Mouse (Mus musculus): ENCODE data around the gene Gm11555. TPM values are rescaled to one million over a fixed set of nuclear protein-coding genes. Genes with fewer than 3 reads are reported as not detected.
"Not testable (repeated sequence)": the region's sequence is repeated elsewhere in the genome, so short reads cannot be mapped to it uniquely, and the experiment has no call there.

The Gm11555 gene
- polyA plus RNA-seq, 1 experiment = not detected

DNA sequence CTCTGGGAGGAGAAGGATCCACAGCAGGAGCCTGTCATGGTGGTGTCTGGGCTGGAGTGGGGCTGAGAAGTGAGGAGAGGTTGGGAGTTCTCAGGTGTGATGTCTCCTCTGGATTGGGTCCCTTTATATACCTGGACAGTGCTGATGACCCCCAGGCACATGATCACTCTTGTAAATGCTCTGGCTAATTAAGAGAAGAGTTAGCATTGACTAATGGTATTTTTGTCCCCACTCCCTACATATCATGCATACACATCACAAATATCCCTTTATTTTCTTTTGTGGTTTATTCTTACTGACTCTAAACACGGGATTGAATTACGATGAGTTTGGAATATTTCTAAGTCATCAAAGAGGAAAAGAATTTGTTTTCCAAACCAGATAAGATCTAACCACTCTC lies 29.7 kb downstream of the Gm11555 start, which contains the start of gene Gm11562:
Gm11562 (minus strand) TSS at position 101 of the 400 bp plus-strand sequence.
- TF ChIP-seq CTCF (IDR thresholded peaks at IDR 0.05; ENCODE audit: low read depth, low read length) (no peak), POLR2A (IDR thresholded peaks at IDR 0.05; ENCODE audit: insufficient read depth, low read length) (no peak), EP300 (IDR thresholded peaks at IDR 0.05; ENCODE audit: insufficient read depth, low read depth, low read length) (no peak)
- Histone ChIP-seq H3K27ac (ENCODE audit: insufficient read depth, low read length) (no peak within 1 kb of the TSS), H3K4me3 (ENCODE audit: low read depth, low read length) (no peak within 1 kb of the TSS)

DNA sequence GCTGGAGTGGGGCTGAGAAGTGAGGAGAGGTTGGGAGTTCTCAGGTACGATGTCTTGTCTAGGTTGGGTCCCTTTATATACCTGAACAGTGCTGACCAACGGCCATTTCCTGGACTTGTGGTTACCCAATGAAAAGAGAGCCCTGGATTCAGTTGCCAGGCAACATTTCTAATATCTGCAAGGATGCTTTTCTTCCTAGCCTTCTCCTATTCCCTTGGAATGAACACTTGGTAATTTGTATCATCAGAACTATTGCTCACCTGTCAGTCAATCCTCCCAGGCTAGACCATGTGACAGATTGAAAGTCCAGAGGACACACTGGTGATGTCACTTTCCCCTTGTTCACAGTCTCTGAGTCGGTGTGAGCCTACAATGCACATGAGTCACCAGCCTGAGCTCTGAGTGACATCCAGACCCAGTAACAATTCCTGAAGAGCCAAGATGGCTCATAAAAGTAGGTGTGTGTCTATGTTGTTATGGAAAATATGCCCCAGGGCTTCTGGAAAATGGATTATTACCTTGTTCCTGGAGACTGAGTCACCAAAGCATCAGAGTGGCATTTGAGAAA lies 35.2 kb downstream of the Gm11555 start, which contains the start of gene Krtap2-4:
Krtap2-4 (minus strand) TSS at position 51 of the 568 bp plus-strand sequence.
- Histone ChIP-seq H3K27me3 (ENCODE audit: control insufficient read depth, insufficient read depth, low read length, poor library complexity, severe bottlenecking) (no peaks in the 10 kb centered on the region), H3K27ac (ENCODE audit: insufficient read depth, low read length) (no peak within 1 kb of the TSS), H3K9ac (ENCODE audit: low read depth, poor library complexity, severe bottlenecking) (no peak within 1 kb of the TSS), H3K4me1 (ENCODE audit: control insufficient read depth, insufficient read depth, low read length) (no peaks in the 10 kb centered on the region), H3K4me3 (ENCODE audit: low read depth, low read length) (no peak within 1 kb of the TSS), H3K9me3 (replicated peaks; ENCODE audit: control insufficient read depth, insufficient read depth, low read length, poor library complexity, severe bottlenecking) (no peaks in the 10 kb centered on the region), H3K36me3 (ENCODE audit: control insufficient read depth, insufficient read depth, low read length, poor library complexity, severe bottlenecking) (no peaks in the 10 kb centered on the region)
- TF ChIP-seq POLR2A (IDR thresholded peaks at IDR 0.05; ENCODE audit: insufficient read depth, low read length) (no peak), EP300 (IDR thresholded peaks at IDR 0.05; ENCODE audit: insufficient read depth, low read depth, low read length) (no peak), CTCF (IDR thresholded peaks at IDR 0.05; ENCODE audit: low read depth, low read length) (no peak)

More for the DNA sequence above, 29.7 kb downstream of the Gm11555 start, which contains the start of gene Gm11562:
- Histone ChIP-seq H3K4me1 (ENCODE audit: control insufficient read depth, insufficient read depth, low read length) (no peaks in the 10 kb centered on the region), H3K36me3 (ENCODE audit: control insufficient read depth, insufficient read depth, low read length, poor library complexity, severe bottlenecking) (no peaks in the 10 kb centered on the region), H3K9ac (ENCODE audit: low read depth, poor library complexity, severe bottlenecking) (no peak within 1 kb of the TSS), H3K27me3 (ENCODE audit: control insufficient read depth, insufficient read depth, low read length, poor library complexity, severe bottlenecking) (no peaks in the 10 kb centered on the region; the same call in 1 of the 2 replicates), H3K9me3 (replicated peaks; ENCODE audit: control insufficient read depth, insufficient read depth, low read length, poor library complexity, severe bottlenecking) (no peaks in the 10 kb centered on the region)

DNA sequence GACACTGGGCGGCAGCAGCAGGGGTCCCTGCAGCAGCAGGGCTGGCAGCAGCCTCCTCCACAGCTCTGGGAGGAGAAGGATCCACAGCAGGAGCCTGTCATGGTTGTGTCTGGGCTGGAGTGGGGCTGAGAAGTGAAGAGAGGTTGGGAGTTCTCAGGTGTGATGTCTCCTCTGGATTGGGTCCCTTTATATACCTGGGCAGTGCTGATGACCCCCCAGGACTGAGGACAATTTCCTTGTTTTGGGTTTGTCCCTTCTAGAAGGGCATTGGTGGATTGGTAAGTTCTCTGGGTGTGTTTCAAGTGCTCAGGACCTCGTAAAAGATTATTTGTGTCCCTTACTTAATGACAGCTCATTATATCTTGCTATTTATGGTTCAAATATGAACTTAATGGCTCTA lies 39.9 kb downstream of the Gm11555 start, which contains the start of gene Gm11937:
Gm11937 (minus strand) TSS at position 101 of the 400 bp plus-strand sequence.
- not testable (repeated sequence) for H3K27me3 ChIP-seq (ENCODE audit: control insufficient read depth, insufficient read depth, low read length, poor library complexity, severe bottlenecking); H3K9ac ChIP-seq (ENCODE audit: low read depth, poor library complexity, severe bottlenecking); H3K36me3 ChIP-seq (ENCODE audit: control insufficient read depth, insufficient read depth, low read length, poor library complexity, severe bottlenecking); H3K4me1 ChIP-seq (ENCODE audit: control insufficient read depth, insufficient read depth, low read length); H3K27ac ChIP-seq (ENCODE audit: insufficient read depth, low read length); H3K4me3 ChIP-seq (ENCODE audit: low read depth, low read length); H3K9me3 ChIP-seq (replicated peaks; ENCODE audit: control insufficient read depth, insufficient read depth, low read length, poor library complexity, severe bottlenecking)

DNA sequence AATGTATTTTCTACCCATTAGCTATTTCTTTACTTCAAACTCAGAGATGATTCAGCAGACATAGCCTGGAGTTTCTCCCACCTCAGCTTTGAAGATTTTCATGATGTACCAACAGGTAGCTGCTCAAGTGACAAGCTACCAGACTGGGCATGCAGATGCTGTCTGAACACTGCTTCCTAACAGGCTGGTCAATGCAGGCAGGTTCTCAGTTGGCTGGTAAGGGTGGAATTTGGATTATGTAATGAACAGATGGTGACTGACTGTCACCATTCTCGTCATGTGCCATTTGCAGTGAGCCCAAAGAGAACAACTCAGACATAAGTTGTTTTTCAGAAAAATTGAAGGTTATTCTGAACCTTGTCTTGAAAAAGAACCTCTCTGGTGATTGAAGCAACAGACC lies 40.9 kb downstream of the Gm11555 start:
- Histone ChIP-seq H3K9ac (ENCODE audit: low read depth, poor library complexity, severe bottlenecking) (no peak overlapping the region), H3K27ac (ENCODE audit: insufficient read depth, low read length) (no peak overlapping the region), H3K4me3 (ENCODE audit: low read depth, low read length) (no peak overlapping the region), H3K4me1 (ENCODE audit: control insufficient read depth, insufficient read depth, low read length) (no peaks in the 10 kb centered on the region), H3K9me3 (replicated peaks; ENCODE audit: control insufficient read depth, insufficient read depth, low read length, poor library complexity, severe bottlenecking) (no peaks in the 10 kb centered on the region), H3K36me3 (ENCODE audit: control insufficient read depth, insufficient read depth, low read length, poor library complexity, severe bottlenecking) (no peaks in the 10 kb centered on the region), H3K27me3 (ENCODE audit: control insufficient read depth, insufficient read depth, low read length, poor library complexity, severe bottlenecking) (no peaks in the 10 kb centered on the region)
- TF ChIP-seq EP300 (IDR thresholded peaks at IDR 0.05; ENCODE audit: insufficient read depth, low read depth, low read length) = no peak
- no peak for TF ChIP-seq CTCF (IDR thresholded peaks at IDR 0.05; ENCODE audit: low read depth, low read length)
- TF ChIP-seq POLR2A (IDR thresholded peaks at IDR 0.05; ENCODE audit: insufficient read depth, low read length) = no peak

- H3K4me3 ChIP-seq (ENCODE audit: low read depth, low read length); H3K27me3 ChIP-seq (ENCODE audit: control insufficient read depth, insufficient read depth, low read length, poor library complexity, severe bottlenecking); H3K27ac ChIP-seq (ENCODE audit: insufficient read depth, low read length); H3K36me3 ChIP-seq (ENCODE audit: control insufficient read depth, insufficient read depth, low read length, poor library complexity, severe bottlenecking); H3K9me3 ChIP-seq (replicated peaks; ENCODE audit: control insufficient read depth, insufficient read depth, low read length, poor library complexity, severe bottlenecking); H3K9ac ChIP-seq (ENCODE audit: low read depth, poor library complexity, severe bottlenecking); H3K4me1 ChIP-seq (ENCODE audit: control insufficient read depth, insufficient read depth, low read length): not testable (repeated sequence)
Measured at GRCm38 (mm10) chr11:99603208-99603607, 46.8 kb downstream of the Gm11555 start, which contains the start of gene Gm11938. Gene Gm11938 (minus strand): TSS chr11:99603308.

Other genes with a start within 250 kb of the Gm11555 start
- not detected in 2 replicates for gene Krt12, start 228.0 kb downstream of the Gm11555 start, polyA plus RNA-seq (2011; ENCODE audit: insufficient read depth, insufficient read length, low read depth, missing spikeins)
- gene Krt20, start 212.1 kb downstream of the Gm11555 start, polyA plus RNA-seq (2011; ENCODE audit: insufficient read depth, insufficient read length, low read depth, missing spikeins) = 1.7 and 2.2 TPM in 2 replicates
- gene Krt23, start 157.1 kb downstream of the Gm11555 start, polyA plus RNA-seq (2011; ENCODE audit: insufficient read depth, insufficient read length, low read depth, missing spikeins) = not detected in 2 replicates
- gene Krt39, start 128.9 kb downstream of the Gm11555 start, polyA plus RNA-seq (2011; ENCODE audit: insufficient read depth, insufficient read length, low read depth, missing spikeins) = not detected in 2 replicates
- gene Krt40, start 107.1 kb downstream of the Gm11555 start, polyA plus RNA-seq (2011; ENCODE audit: insufficient read depth, insufficient read length, low read depth, missing spikeins) = not detected in 2 replicates
- not detected in 2 replicates for gene Krtap3-3, start 99.4 kb downstream of the Gm11555 start, polyA plus RNA-seq (2011; ENCODE audit: insufficient read depth, insufficient read length, low read depth, missing spikeins)
- gene Krtap3-2, start 93.4 kb downstream of the Gm11555 start, polyA plus RNA-seq (2011; ENCODE audit: insufficient read depth, insufficient read length, low read depth, missing spikeins) = not detected in 2 replicates
- not detected in 2 replicates for gene Gm11939, start 90.8 kb downstream of the Gm11555 start, polyA plus RNA-seq (2011; ENCODE audit: insufficient read depth, insufficient read length, low read depth, missing spikeins)
- gene Krtap3-1, start 83.6 kb downstream of the Gm11555 start, polyA plus RNA-seq (2011; ENCODE audit: insufficient read depth, insufficient read length, low read depth, missing spikeins) = not detected in 2 replicates
- gene Krtap1-5, start 69.2 kb downstream of the Gm11555 start, polyA plus RNA-seq (2011; ENCODE audit: insufficient read depth, insufficient read length, low read depth, missing spikeins) = not detected in 2 replicates
- not detected in 2 replicates for gene Krtap1-4, start 66.6 kb downstream of the Gm11555 start, polyA plus RNA-seq (2011; ENCODE audit: insufficient read depth, insufficient read length, low read depth, missing spikeins)
- gene Krtap1-3, start 58.9 kb downstream of the Gm11555 start, polyA plus RNA-seq (2011; ENCODE audit: insufficient read depth, insufficient read length, low read depth, missing spikeins) = not detected in 2 replicates
- gene Krtap9-3, start 52.1 kb downstream of the Gm11555 start, polyA plus RNA-seq (2011; ENCODE audit: insufficient read depth, insufficient read length, low read depth, missing spikeins) = not detected in 2 replicates
- not detected in 2 replicates for gene Gm11938, start 46.9 kb downstream of the Gm11555 start, polyA plus RNA-seq (2011; ENCODE audit: insufficient read depth, insufficient read length, low read depth, missing spikeins)
- not detected in 2 replicates for gene Gm11937, start 40.0 kb downstream of the Gm11555 start, polyA plus RNA-seq (2011; ENCODE audit: insufficient read depth, insufficient read length, low read depth, missing spikeins)
- gene Krtap2-4, start 35.4 kb downstream of the Gm11555 start, polyA plus RNA-seq (2011; ENCODE audit: insufficient read depth, insufficient read length, low read depth, missing spikeins) = not detected in 2 replicates
- gene Gm11562, start 29.8 kb downstream of the Gm11555 start, polyA plus RNA-seq (2011; ENCODE audit: insufficient read depth, insufficient read length, low read depth, missing spikeins) = not detected in 2 replicates
- gene Krtap4-1, start 22.0 kb downstream of the Gm11555 start, polyA plus RNA-seq (2011; ENCODE audit: insufficient read depth, insufficient read length, low read depth, missing spikeins) = not detected in 2 replicates
- not detected in 2 replicates for gene Krtap4-2, start 15.2 kb downstream of the Gm11555 start, polyA plus RNA-seq (2011; ENCODE audit: insufficient read depth, insufficient read length, low read depth, missing spikeins)
- not detected in 2 replicates for gene Krtap4-7, start 6.1 kb downstream of the Gm11555 start, polyA plus RNA-seq (2011; ENCODE audit: insufficient read depth, insufficient read length, low read depth, missing spikeins)
- gene Gm11563, start 8.7 kb upstream of the Gm11555 start, polyA plus RNA-seq (2011; ENCODE audit: insufficient read depth, insufficient read length, low read depth, missing spikeins) = not detected in 2 replicates
- gene Krtap4-6, start 15.7 kb upstream of the Gm11555 start, polyA plus RNA-seq (2011; ENCODE audit: insufficient read depth, insufficient read length, low read depth, missing spikeins) = not detected in 2 replicates
- not detected in 2 replicates for gene Gm14190, start 40.5 kb upstream of the Gm11555 start, polyA plus RNA-seq (2011; ENCODE audit: insufficient read depth, insufficient read length, low read depth, missing spikeins)
- gene Gm14180, start 84.1 kb upstream of the Gm11555 start, polyA plus RNA-seq (2011; ENCODE audit: insufficient read depth, insufficient read length, low read depth, missing spikeins) = not detected in 2 replicates
- gene Gm11595, start 122.7 kb upstream of the Gm11555 start, polyA plus RNA-seq (2011; ENCODE audit: insufficient read depth, insufficient read length, low read depth, missing spikeins) = not detected in 2 replicates
- not detected in 2 replicates for gene Krtap4-8, start 130.5 kb upstream of the Gm11555 start, polyA plus RNA-seq (2011; ENCODE audit: insufficient read depth, insufficient read length, low read depth, missing spikeins)
- not detected in 2 replicates for gene Krtap4-9, start 135.0 kb upstream of the Gm11555 start, polyA plus RNA-seq (2011; ENCODE audit: insufficient read depth, insufficient read length, low read depth, missing spikeins)
- not detected in 2 replicates for gene Gm11596, start 143.2 kb upstream of the Gm11555 start, polyA plus RNA-seq (2011; ENCODE audit: insufficient read depth, insufficient read length, low read depth, missing spikeins)
- gene Gm11569, start 148.7 kb upstream of the Gm11555 start, polyA plus RNA-seq (2011; ENCODE audit: insufficient read depth, insufficient read length, low read depth, missing spikeins) = not detected in 2 replicates
- gene Gm11554, start 154.2 kb upstream of the Gm11555 start, polyA plus RNA-seq (2011; ENCODE audit: insufficient read depth, insufficient read length, low read depth, missing spikeins) = not detected in 2 replicates
- gene Krtap4-13, start 159.7 kb upstream of the Gm11555 start, polyA plus RNA-seq (2011; ENCODE audit: insufficient read depth, insufficient read length, low read depth, missing spikeins) = not detected in 2 replicates
- gene Gm11564, start 165.4 kb upstream of the Gm11555 start, polyA plus RNA-seq (2011; ENCODE audit: insufficient read depth, insufficient read length, low read depth, missing spikeins) = not detected in 2 replicates
- not detected in 2 replicates for gene 2300003K06Rik, start 187.8 kb upstream of the Gm11555 start, polyA plus RNA-seq (2011; ENCODE audit: insufficient read depth, insufficient read length, low read depth, missing spikeins)
- not detected in 2 replicates for gene Krtap4-16, start 201.4 kb upstream of the Gm11555 start, polyA plus RNA-seq (2011; ENCODE audit: insufficient read depth, insufficient read length, low read depth, missing spikeins)
- gene Gm11568, start 207.7 kb upstream of the Gm11555 start, polyA plus RNA-seq (2011; ENCODE audit: insufficient read depth, insufficient read length, low read depth, missing spikeins) = not detected in 2 replicates
- not detected in 2 replicates for gene Gm11559, start 214.2 kb upstream of the Gm11555 start, polyA plus RNA-seq (2011; ENCODE audit: insufficient read depth, insufficient read length, low read depth, missing spikeins)
- not detected in 2 replicates for gene Krtap9-1, start 223.2 kb upstream of the Gm11555 start, polyA plus RNA-seq (2011; ENCODE audit: insufficient read depth, insufficient read length, low read depth, missing spikeins)
- not detected in 2 replicates for gene Gm11567, start 229.0 kb upstream of the Gm11555 start, polyA plus RNA-seq (2011; ENCODE audit: insufficient read depth, insufficient read length, low read depth, missing spikeins)